Mouse (Mus musculus) bone marrow, adult 2 months (tissue): ENCODE data around the gene Dhx8. TPM values are rescaled to one million over a fixed set of nuclear protein-coding genes. Genes with fewer than 3 reads are reported as not detected.

Experiments used
- H3K27ac ChIP-seq: fragments of 200-500 bp; 2 replicates; pipeline ENCODE4 v1.5.1; 2012; ENCODE audit warnings: low read depth, mild to moderate bottlenecking, control low read depth, inconsistent platforms, low read length; ENCODE audit not compliant: control insufficient read depth, poor library complexity, insufficient read depth
- H3K4me1 ChIP-seq: fragments of 200-500 bp; 2 replicates; pipeline ENCODE4 v1.6.1; 2011; ENCODE audit warnings: low read length; ENCODE audit not compliant: control insufficient read depth, insufficient read depth
- H3K4me3 ChIP-seq: fragments of 200-500 bp; replicated peaks from 2 replicates; pipeline ENCODE3; 2011; ENCODE audit warnings: mild to moderate bottlenecking, low read depth, low read length, control low read depth; ENCODE audit not compliant: control insufficient read depth
- CTCF ChIP-seq: fragments of 200-500 bp; IDR thresholded peaks from 2 replicates; pipeline ENCODE4 v1.5.1; 2011; ENCODE audit warnings: low read length, control low read depth; ENCODE audit not compliant: control insufficient read depth, insufficient read depth
- POLR2A ChIP-seq: fragments of 200-500 bp; IDR thresholded peaks from 2 replicates; pipeline ENCODE4 v1.6.1; 2011; ENCODE audit warnings: low read depth, mild to moderate bottlenecking, control low read depth, low read length, borderline replicate concordance; ENCODE audit not compliant: control insufficient read depth
- WGBS: fragments of 180-500 bp; shearing (Covaris S2); methylation state at CpG from one replicate; pipeline ENCODE4 v1.1.7; 2018; 5-methylcytosine and 5-hydroxymethylcytosine counted together
- polyA plus RNA-seq: library from polyadenylated mRNA; stranded (reverse); fragments of >200 nt; gene quantifications from 2 replicates; pipeline ENCODE4 v1.2.4, GENCODE M21; 2011; ENCODE audit warnings: low replicate concordance; ENCODE audit not compliant: missing spikeins, insufficient read depth, insufficient read length

Dhx8 gene
- polyA plus RNA-seq, 1 experiment = 16.5 TPM

DNA sequence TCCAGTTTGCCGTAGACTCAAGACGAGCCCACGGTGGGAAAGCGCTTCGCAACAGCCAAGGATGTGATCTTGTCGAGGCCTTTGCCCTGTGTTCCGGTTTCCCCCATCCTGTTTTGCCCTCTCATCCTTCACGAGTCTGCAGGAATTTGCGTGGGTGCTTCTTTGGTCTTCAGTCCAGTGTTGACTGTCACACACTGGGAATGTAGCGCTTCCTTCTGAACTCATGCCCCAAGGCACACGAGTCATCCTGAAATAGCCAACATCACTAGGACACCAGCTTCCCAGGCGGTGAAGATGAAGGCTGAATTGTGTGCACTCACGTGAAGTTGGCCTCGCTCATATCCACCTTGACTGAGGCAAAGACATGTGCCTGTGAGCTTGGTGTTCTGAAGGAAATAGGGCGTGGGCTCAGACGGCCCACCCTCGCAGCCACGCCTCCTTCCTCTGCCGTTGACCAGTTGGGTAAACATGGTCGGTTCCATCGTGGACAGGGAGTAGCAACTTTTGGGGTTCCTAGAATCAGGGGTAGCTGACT is 12.7 kb upstream of the Dhx8 start:
- no peaks in the 10 kb centered on the region for H3K4me1 ChIP-seq
- WGBS = 76% methylated on average over 21 of the region's 21 CpGs
- H3K27ac ChIP-seq = no peak overlapping the region
- no peak for TF ChIP-seq POLR2A
- no peak for TF ChIP-seq CTCF
- no peak overlapping the region for H3K4me3 ChIP-seq

DNA sequence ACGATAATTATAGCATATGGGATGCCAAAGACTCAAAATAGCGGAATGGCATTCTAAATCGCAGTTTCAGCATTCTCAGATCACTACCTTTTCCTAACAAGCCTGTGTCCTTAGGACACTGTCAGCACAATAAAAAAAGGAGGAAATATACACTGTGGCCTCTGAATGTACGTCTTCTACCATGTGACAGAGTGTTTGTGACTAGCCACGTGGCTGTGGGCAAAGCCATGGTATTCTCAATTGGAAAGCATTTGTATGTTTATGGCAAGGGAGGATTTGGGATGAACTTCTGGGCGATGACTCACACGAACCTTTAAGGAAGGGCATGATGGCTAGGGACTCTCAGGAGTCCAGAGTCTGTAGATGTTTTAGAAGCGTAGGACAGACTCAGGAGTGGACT is 7.7 kb upstream of the Dhx8 start:
- Histone ChIP-seq H3K27ac (no peak overlapping the region), H3K4me3 (no peak overlapping the region), H3K4me1 (no peaks in the 10 kb centered on the region)
- TF ChIP-seq CTCF = no peak
- TF ChIP-seq POLR2A = no peak
- WGBS = 68% methylated on average over 8 of the region's 8 CpGs

DNA sequence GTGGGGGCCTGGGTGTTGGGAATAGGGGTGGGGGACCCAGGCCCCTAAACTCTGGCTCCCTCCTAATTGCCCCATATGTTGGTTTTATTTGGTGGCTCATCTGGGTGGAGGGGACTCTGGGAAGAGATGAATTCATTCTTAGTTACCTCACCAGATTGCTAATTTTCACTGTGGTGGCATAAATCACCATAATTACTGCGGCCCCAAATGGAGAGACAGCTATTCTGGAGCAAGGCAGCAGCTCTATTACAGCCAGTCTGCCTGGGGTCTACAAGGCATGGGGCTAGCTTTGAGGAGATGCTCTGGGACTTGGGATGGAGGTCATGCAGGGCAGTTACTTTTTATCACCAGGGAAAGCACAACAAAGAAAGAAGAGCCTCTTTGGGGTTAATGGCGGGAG is 6.0 kb upstream of the Dhx8 start:
- Histone ChIP-seq H3K27ac (no peak overlapping the region), H3K4me1 (no peaks in the 10 kb centered on the region), H3K4me3 (no peak overlapping the region)
- 92% methylated on average over 2 of the region's 2 CpGs for WGBS
- no peak for TF ChIP-seq CTCF
- TF ChIP-seq POLR2A = no peak

DNA sequence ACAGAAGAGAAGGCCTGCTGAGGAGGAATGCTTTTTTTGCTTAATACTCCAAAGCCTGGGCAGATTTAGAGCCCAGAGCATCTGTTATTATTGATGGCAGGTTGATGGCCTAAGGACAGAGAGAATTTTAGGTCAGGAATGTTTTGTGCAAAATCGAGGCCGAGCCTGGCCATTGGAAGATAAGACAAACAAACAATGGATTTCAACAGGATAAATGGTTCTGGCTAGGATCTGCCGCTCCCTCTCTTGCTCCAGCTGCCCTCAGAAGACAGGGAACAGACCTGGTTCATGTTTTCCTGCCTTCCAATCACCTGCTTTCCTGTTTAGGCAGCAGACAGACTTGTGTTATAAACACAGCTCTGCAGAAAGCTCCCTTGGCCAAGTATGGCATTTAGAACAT is 3.4 kb upstream of the Dhx8 start:
- H3K4me1 ChIP-seq = no peaks in the 10 kb centered on the region; the same call in 1 of the 2 replicates
- no peak overlapping the region for H3K4me3 ChIP-seq
- TF ChIP-seq POLR2A (no peak), CTCF (no peak)
- H3K27ac ChIP-seq = no peak overlapping the region
- WGBS = 66% methylated on average over 3 of the region's 3 CpGs

DNA sequence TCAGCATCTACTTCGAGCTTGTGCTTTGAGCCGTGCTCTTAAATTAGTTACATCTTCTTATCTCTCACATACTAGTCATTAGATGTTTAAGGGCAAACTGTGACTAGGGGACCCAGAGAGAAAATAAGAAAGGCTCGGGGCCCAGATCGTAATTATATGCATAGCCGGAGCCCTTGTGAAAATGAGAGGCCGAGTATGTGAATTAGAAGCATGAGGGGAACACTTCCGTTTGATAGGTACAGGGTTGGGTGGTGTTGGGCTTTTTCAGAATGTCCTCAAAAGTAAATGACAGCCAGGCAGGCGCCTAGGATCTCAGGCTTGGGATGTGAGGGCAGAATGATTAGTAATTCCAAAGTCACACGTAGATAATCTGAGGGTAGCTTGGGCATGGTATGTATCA is 877 bp downstream of the Dhx8 start:
- no peaks in the 10 kb centered on the region; the same call in 1 of the 2 replicates for H3K4me1 ChIP-seq
- peak overlapping the region; percentile 93 for H3K4me3 ChIP-seq
- no peak overlapping the region for H3K27ac ChIP-seq
- TF ChIP-seq CTCF = no peak
- no peak for TF ChIP-seq POLR2A
- 28% methylated on average over 9 of the region's 9 CpGs for WGBS

DNA sequence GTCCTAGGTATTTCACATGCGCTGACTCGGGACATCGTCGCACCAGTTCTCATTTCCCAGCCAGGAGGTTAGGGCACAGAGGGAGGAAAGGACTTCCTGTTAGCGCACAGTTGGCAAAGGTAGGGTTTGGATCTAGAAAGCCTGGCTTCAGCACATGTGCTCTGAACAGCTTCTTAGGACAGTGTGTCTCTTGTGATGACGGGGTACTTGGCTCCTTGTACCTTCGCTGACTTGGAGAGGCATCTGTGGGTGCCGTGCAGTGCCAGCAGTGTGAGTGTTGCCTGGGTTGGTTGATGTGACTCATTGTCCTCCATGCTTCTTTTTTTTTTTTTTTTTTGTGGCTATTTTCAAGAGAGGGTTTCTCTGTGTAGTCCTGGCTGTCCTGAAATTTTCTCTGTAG is 23.9 kb downstream of the Dhx8 start:
- TF ChIP-seq CTCF (no peak), POLR2A (no peak)
- H3K4me3 ChIP-seq = no peak overlapping the region
- WGBS = 95% methylated on average over 8 of the region's 8 CpGs
- no peak overlapping the region for H3K27ac ChIP-seq
- no peaks in the 10 kb centered on the region for H3K4me1 ChIP-seq

DNA sequence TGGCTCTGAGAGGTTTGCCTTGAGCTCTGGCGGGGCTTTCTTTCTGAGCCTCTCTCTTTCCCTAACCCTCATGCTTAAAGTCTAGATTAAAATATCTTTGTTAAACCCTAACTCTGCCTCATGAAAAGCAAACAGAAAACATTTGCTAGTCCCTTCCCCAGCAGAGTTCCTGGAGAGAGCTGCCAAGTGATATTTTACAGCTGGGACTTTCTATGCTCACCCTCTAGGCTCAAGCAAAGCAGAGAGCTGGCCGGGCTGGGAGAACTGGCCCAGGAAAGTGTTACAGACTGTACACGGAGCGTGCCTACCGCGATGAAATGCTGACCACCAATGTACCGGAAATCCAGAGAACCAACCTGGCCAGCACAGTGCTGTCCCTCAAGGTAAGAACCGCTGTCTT is 24.6 kb downstream of the Dhx8 start:
- WGBS = 90% methylated on average over 8 of the region's 8 CpGs
- no peaks in the 10 kb centered on the region for H3K4me1 ChIP-seq
- no peak overlapping the region for H3K27ac ChIP-seq
- no peak for TF ChIP-seq CTCF
- no peak for TF ChIP-seq POLR2A
- no peak overlapping the region for H3K4me3 ChIP-seq

DNA sequence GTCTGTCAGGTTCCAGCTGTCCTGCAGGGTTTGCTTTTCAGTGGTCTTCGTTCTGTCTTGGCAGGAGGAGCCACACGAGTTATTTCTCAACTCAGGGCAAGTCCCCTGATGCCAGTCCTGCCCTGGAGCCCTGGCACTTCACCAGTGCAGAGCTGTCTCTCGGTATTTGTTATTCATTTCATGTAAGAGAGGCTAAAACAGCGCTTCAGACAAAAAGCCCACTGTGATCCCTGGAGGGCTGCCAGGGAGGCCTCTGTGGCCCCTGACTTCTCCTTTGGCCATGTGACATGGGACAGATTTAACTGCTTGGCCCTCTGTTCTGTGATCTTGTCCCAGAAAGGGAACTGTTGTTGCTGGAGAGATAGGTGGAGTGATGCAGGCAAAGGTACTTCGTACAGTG is 25.7 kb downstream of the Dhx8 start:
- TF ChIP-seq CTCF (no peak), POLR2A (no peak)
- Histone ChIP-seq H3K27ac (no peak overlapping the region), H3K4me3 (no peak overlapping the region), H3K4me1 (no peaks in the 10 kb centered on the region)
- 73% methylated on average over 5 of the region's 5 CpGs for WGBS

DNA sequence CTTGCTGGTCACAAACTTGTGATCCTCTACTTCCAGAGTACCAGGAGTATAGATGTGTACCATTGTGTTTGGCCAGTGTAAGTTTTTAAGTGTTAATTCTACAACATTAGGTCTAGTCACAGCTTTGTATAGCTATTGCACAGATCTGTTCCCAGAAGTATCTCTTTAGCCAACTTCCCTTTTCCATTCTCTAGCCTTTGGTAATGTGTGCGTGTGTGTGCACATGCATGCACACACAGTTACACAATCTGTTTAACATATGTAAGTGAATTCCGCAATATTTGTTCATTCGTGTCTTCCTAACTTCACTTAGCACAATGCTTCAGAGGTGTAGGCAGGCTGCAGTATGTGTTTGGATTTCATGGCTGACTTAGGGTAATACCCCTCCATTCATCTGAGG is 26.8 kb downstream of the Dhx8 start:
- Histone ChIP-seq H3K4me3 (no peak overlapping the region), H3K27ac (no peak overlapping the region), H3K4me1 (no peaks in the 10 kb centered on the region)
- no peak for TF ChIP-seq POLR2A
- TF ChIP-seq CTCF = no peak
- WGBS = 48% methylated on average over 3 of the region's 3 CpGs
